Mouse (Mus musculus): ENCODE measurements around the gene Olfr552.
"Not testable (repeated sequence)": the region's sequence is repeated elsewhere in the genome, so short reads cannot be mapped to it uniquely, and the experiment has no call there.

The Olfr552 gene

DNA sequence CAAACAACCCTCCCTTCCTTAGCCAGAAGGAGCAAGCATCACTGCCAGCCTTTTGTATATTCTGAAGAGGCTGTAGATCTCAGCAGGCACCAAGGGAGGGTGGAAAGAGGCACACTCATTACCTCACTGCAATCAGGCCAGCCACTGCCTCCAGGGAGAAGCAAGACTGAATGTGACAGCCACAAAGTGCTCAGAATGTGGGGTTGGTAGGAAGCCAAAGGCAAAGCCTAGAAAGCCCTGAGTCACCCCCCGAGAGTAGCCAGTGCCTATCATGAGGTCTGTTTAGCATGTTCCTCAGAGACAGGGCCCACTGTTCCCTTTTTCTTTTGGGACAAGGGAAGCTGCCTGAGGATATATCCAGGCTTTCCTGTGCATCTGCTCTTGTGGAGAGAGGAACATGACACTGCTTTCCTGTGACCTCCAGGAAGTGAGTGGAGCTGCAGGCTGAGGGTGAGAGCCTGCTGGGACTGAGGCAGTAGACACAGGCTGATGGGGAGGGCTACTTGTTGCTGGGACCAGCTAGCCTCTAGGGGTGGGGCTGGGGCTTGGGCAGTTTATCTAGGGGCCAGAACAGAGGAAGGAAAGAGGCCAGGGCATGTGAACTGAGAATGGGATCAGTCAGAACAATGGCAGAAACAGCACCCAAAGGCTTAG is at the start of gene Olfr552:
Gene Olfr552, plus strand, starts transcription at position 393 of the 654 bp plus-strand sequence.
- DNase-seq: no peak

DNA sequence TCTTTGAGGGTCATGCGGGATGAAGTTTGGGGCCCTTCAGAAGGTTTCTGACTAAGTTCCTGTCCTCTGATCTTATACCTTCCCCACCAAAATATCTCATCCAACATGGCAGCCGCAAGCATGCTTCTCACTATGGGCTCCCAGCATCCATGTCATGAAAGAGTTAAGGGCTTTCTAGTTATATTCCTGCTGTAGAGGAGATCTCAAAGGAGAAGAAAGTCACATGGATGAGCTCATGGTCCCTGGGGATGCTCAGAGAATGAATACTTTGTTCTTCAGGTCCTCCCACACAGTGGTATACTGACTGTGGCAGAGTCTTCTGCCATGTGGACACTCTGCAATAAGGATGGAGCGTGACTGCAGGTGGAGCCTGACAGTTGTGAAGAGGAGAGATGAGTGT is 48.0 kb upstream of the Olfr552 start, which contains the start of gene Olfr549:
Gene Olfr549, plus strand, starts transcription at position 301 of the 400 bp plus-strand sequence.
- DNase-seq: no peak

GRCm38 (mm10) chr7:102553279-102553678 is 44.3 kb upstream of the Olfr552 start:
- DNase-seq: no peak

- peak; percentile 86 for DNase-seq
These were observed 32.3 kb upstream of the Olfr552 start, which contains the start of gene Trim21 for GRCm38 (mm10) chr7:102564999-102565997. Trim21 (minus strand) TSS chr7:102565486.

DNA sequence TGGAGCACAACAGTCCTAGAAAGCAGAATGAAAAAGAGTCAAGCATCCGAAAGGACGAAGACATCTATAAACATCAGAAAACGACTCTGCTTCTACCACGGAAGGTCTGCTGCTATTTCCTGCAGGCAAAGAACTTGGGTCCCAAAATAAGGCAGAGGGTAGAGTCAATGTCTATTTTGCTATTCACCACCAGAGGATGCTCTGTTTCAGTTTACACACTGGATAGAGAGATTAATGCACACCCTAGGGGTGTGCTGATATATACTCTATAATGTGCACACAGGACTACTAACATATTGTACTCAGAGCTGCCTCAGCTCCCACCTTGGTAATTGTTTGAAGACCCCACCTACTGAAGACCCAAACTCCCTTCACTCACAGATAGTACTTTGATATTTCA is 31.4 kb upstream of the Olfr552 start:
- DNase-seq: no peak

- no peak for DNase-seq
These were observed 26.4 kb upstream of the Olfr552 start, which contains the start of gene Olfr550 for GRCm38 (mm10) chr7:102571142-102571541. Olfr550 (plus strand) TSS chr7:102571442.

DNA sequence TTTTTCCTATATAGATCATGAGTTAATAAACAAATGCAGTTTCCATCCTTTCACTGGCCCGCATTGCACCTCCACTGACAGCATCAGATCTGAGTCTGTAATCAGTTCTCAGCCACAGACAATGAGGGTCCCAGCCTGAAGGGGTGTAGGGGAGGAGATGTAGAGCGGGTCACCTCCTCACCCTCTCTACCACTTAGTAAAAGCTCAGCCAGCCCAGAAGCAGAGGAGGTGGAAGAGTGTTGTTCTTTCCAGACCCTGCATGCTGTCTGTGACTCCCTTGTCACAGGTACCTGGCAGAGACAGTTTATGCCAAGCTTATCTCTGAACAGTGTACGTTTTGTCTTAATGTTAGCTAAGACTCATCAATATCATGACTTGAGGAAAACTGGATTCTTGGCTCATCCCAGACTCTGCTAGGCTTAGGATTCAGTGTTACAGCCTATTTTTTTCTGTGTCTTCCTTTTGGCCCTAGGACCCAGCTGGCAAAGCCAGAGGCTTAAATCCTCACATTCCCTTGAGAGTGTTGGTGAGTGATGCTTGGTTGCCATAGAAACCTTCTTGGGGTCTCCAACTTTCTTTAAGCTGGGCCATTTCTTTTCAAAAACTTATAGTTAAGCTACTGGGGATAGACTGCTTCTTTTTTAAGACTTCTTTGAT is 24.3 kb upstream of the Olfr552 start:
- no peak for DNase-seq

GRCm38 (mm10) chr7:102575998-102576397 is 21.6 kb upstream of the Olfr552 start:
- DNase-seq: no peak

DNA sequence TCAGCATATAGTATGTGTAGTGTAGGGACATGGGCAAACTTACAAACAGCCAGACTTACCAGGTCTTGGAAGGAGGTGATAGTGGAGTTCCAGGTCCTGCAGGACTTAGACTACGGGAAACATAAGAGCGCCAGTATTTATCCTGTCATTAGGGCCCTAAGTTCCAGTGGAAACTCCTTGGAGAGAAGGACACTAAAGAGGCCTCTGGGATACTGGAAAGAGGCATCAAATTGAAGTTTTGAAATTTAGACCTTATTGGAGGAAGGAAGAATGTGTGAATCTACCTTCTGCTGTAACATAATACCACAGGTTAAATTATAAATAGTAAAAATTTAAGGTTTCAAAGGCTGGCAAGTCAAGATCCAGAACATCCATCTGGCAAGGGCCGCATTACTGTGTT is 5.8 kb upstream of the Olfr552 start, which contains the start of gene Olfr551:
Gene Olfr551, minus strand, starts transcription at position 101 of the 400 bp plus-strand sequence.
- no peak for DNase-seq

DNA sequence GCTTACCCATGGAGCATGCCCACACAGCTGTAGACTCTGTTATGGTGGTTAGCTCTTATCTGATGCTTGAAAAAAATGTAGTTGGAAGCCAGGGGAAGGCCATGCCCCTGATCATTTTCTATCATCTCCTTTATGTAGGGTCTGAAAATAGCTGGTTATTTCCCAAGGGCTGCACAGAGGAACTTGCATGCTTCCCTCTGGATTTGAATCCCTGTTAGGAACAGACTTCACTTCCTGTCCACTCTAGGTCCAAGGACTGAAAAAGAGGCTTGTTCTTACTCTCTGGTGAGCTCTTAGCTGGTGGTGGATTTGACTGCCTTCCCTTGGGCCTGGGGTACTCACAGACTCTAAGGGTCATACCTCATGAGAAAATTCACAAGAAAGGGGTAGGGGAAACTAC is 20.5 kb downstream of the Olfr552 start, which contains the start of gene Olfr553:
Gene Olfr553, minus strand, starts transcription at position 101 of the 400 bp plus-strand sequence.
- no peak for DNase-seq

- DNase-seq: no peak
These were observed 22.0 kb downstream of the Olfr552 start for GRCm38 (mm10) chr7:102619608-102620007.

DNA sequence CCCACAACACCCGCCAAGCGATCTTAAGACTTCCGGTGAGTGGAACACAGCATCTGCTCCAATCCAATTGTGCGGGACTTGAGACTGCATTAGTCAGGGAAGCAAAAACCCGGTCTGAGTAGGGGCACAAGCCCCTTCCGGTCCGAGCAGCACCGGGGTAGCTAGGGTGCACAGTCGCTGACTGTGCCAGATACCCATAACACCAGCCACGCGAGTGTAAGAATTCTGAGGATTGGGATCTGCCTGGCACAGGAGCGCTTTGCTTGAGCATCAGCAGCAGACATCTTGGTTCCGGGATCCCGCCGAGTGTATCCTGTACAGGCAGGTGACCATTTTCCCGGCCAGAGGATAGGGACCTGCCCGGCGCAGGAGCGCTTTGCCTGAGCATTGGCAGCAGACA is 22.8 kb downstream of the Olfr552 start:
- DNase-seq: not testable (repeated sequence)

- peak; percentile 49 for DNase-seq
These were observed 39.1 kb downstream of the Olfr552 start for GRCm38 (mm10) chr7:102636665-102637064.

DNA sequence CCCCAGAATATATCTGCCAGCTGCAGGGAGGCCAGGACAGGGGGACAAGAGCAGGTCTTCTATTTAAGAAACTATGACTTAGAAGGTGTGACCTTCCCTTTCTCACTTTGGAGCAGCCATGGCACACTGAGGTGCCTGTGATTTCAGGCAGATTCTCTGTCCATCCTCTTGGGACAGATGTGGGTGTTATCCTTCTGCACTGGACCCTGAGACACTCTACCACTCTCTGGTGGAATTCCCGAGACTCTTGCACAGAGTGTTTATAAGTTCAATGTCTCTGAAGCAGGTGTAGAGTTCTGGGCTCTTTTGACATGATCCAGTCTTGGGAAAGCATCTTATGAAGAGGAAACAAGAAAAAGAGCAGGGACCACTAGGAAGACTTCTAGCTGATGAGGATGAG is 40.6 kb downstream of the Olfr552 start, which contains the start of gene Olfr554:
Gene Olfr554, plus strand, starts transcription at position 301 of the 400 bp plus-strand sequence.
- no peak for DNase-seq

DNA sequence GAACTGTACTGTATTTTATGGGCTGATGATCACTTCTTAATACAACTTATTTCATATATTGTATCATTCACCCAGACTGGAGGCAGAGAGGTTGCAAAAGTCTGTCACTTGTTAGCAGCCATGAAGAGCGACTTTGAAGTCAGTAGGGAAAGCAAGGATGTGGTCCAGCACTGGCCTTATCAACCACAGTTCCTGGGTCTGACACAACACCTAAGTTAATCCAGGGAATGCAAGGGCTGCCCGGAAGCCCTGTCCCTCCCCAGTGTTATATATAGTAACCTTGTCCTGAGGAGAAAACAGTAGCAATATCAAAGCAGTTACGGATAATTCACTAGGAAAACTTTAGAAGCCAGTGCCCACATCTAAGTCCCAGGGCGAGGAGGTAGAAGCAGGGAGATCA is 47.4 kb downstream of the Olfr552 start:
- DNase-seq: not testable (repeated sequence)

Measured in thymus, postnatal 25 days (tissue).